Mouse (Mus musculus) left cerebral cortex, adult 6 months (tissue): ENCODE data around the gene Eda2r. TPM values are rescaled to one million over a fixed set of nuclear protein-coding genes. Genes with fewer than 3 reads are reported as not detected.

Source experiments
- long read RNA-seq, 2 experiments: library from polyadenylated mRNA; unstranded; transcript quantifications; one replicate each; pipeline ENCODE4 v2.0.0; 2019 to 2020
- polyA plus RNA-seq: library from polyadenylated mRNA; unstranded; fragments of <200 nt; fragmentation: Nextera tagmentation; gene quantifications from 2 replicates; pipeline ENCODE4 v1.2.3, GENCODE M21; 2021

The Eda2r gene
- 0.17 and 0.25 TPM in 2 replicates for polyA plus RNA-seq
- long read RNA-seq, experiment 1, result 0 reads
- long read RNA-seq, experiment 2, result 0 reads

DNA sequence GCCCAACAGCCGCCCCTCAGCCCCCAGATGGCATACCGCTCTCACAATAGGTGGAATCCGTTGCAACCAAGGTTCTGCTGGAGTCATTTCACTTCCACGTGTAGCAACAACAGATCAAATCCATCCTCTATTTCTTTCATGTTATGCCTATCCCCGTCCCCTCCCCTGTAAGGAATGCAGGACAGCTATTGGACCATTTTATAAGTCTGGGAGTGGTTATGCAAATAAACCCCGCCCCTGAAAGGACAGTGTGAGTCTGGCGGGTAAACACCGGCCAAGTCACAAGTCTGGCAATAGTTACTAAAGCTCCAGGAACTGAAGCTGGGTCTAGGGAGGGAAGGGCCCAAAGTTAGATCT, at the start of gene Eda2r:
TSS of gene Eda2r (minus strand) at position 152 of the 357 bp plus-strand sequence.

